Mouse (Mus musculus): ENCODE measurements around the gene Gm49321. TPM values are rescaled to one million over a fixed set of nuclear protein-coding genes. Genes with fewer than 3 reads are reported as not detected.

The Gm49321 gene
- polyA plus RNA-seq, 1 experiment from 2014 or later, result 5.5 TPM

DNA sequence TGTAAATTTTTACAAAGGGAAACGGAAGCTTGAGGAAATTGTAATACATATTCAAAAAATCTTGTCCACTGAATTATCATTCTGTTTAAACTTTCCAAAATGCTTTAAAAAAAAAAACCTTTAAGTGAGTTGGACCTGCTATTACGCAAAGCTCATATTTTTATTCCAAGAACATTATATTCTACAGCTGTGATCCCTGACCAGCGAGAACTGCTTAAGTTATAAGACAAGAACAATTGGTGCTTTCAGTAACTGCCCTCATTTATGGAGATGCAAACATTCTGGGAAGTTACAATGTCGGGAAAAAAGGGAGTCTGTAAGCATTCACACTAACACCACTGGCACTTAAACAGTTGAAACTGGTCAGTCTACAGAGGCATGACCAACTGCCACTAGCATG is 31.9 kb upstream of the Gm49321 start:
- H3K9me3 ChIP-seq (replicated peaks), result no peaks in the 10 kb centered on the region
- no peaks in the 10 kb centered on the region for H3K27me3 ChIP-seq
- H3K4me3 ChIP-seq (replicated peaks), result no peak overlapping the region
- no peak overlapping the region for H3K9ac ChIP-seq
- no peaks in the 10 kb centered on the region for H3K36me3 ChIP-seq
- H3K27ac ChIP-seq, result no peak overlapping the region
- H3K4me1 ChIP-seq (replicated peaks), result peaks cover 24% of the 10 kb centered on the region
- 67% methylated on average over 4 of the region's 4 CpGs for whole genome bisulfite sequencing (ENCODE audit: insufficient replicate concordance)
- H3K4me2 ChIP-seq, result no peak overlapping the region
- DNase-seq, result no peak
- no peak for ATAC-seq (ENCODE audit: low read depth)

DNA sequence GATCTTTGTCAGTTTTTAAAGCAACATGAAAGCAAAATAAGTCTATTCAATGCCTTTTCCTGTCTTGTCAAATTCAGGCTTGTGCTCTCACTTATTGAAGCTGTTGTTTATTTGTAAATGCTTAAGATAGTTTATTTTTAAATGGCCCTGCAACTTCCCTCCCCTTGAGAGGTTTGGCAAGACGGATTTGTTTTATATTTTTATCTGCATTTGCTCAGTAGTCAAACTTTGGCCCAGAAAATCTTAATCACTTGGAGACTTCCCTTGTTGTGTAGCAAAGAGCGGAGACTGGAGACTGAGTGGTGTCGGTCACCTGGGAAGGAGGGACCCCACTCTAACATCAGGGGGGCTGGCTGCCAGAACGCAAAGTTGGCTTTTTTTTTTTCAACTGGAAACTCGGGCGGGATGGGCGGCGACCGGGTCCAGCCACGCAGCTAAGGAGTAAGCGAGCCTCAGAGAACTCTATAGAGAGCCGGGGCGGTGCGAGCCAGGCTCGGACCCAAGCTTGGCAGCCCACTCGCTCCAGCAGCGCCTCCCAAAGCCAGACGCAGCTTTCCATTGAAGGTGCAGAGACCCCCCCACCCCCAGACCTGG is 30.3 kb upstream of the Gm49321 start:
- peaks cover 30% of the 10 kb centered on the region for H3K4me1 ChIP-seq (replicated peaks)
- H3K4me3 ChIP-seq (replicated peaks), result peak overlapping the region; percentile 94
- DNase-seq, result no peak
- ATAC-seq (ENCODE audit: low read depth), result peak; percentile 77
- peak overlapping the region; percentile 23 for H3K27ac ChIP-seq
- H3K4me2 ChIP-seq, result peak overlapping the region; percentile 87
- H3K36me3 ChIP-seq, result no peaks in the 10 kb centered on the region
- H3K27me3 ChIP-seq, result no peaks in the 10 kb centered on the region
- WGBS (ENCODE audit: insufficient replicate concordance), result 2% methylated on average over 18 of the region's 18 CpGs
- peak overlapping the region; percentile 57 for H3K9ac ChIP-seq
- no peaks in the 10 kb centered on the region for H3K9me3 ChIP-seq (replicated peaks)

DNA sequence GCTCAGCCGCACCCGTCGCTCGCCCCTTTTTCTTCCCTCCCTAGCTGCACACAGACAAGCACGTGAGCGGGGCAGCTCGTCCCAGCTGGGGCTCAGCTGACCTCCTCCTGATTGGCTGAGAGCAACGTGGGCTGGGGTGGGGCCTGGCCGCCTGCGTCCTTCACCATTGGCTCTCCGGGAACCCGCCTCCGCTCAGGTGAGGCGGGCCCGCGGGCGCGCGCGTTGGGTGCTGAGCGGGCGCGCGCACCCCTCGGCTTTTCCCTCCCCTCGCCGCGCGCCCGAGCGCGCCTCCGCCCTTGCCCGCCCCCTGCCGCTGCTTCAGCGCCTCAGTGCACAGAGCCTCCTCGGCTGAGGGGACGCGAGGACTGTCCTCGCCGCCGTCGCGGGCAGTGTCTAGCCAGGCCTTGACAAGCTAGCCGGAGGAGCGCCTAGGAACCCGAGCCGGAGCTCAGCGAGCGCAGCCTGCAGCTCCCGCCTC is 29.7 kb upstream of the Gm49321 start:
- Histone ChIP-seq H3K27me3 (no peaks in the 10 kb centered on the region), H3K4me2 (peak overlapping the region; percentile 87), H3K36me3 (no peaks in the 10 kb centered on the region), H3K9me3 (replicated peaks) (no peaks in the 10 kb centered on the region), H3K4me1 (replicated peaks) (peaks cover 30% of the 10 kb centered on the region), H3K27ac (peak overlapping the region; percentile 91), H3K9ac (peak overlapping the region; percentile 98), H3K4me3 (replicated peaks) (peak overlapping the region; percentile 94)
- DNase-seq (peak; percentile 94), ATAC-seq (ENCODE audit: low read depth) (peak; percentile 99)
- WGBS (ENCODE audit: insufficient replicate concordance), result under 1% methylated on average over 49 of the region's 51 CpGs

DNA sequence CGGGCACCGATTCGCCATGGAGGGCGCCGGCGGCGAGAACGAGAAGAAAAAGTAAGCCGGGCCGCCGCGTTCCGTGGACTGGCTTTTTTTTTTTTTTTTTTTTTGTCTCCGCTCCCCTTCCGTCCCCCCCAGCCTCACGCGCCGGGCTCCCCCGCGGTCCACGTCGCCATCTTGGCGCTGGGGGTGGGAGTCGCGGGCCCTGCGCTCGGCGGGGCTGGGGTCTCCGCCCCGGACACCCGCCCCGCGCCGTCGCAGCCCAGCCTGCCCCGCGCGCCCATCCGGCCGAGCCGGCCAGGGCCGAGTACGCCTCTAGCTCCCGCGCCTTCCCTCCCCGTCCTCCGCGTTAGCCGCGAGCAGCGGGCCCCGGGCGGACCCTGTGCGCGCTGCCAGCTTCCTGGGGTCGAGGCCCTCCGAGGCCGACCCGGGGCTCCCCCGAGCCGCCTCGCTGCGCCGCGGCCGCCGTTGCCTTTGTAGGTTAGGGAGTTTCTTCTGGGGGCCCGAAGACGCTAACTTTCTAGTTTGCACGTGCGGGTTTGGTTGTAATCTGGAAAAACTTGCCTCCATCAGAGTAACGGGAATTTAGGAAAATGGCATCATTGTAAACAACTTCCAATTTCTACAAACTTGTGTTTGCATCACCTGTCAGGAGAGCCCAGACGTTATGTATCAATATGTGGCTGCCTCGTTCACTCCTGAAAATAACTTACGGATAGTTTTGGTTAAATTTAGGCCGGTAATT is 29.0 kb upstream of the Gm49321 start:
- DNase-seq (peak; percentile 48), ATAC-seq (ENCODE audit: low read depth) (peak; percentile 33)
- Histone ChIP-seq H3K4me2 (peak overlapping the region; percentile 87), H3K9ac (peak overlapping the region; percentile 98), H3K36me3 (no peaks in the 10 kb centered on the region), H3K4me1 (replicated peaks) (peaks cover 30% of the 10 kb centered on the region), H3K4me3 (replicated peaks) (peak overlapping the region; percentile 94), H3K27me3 (no peaks in the 10 kb centered on the region), H3K27ac (peak overlapping the region; percentile 91), H3K9me3 (replicated peaks) (no peaks in the 10 kb centered on the region)
- WGBS (ENCODE audit: insufficient replicate concordance), result 2% methylated on average over 71 of the region's 76 CpGs

DNA sequence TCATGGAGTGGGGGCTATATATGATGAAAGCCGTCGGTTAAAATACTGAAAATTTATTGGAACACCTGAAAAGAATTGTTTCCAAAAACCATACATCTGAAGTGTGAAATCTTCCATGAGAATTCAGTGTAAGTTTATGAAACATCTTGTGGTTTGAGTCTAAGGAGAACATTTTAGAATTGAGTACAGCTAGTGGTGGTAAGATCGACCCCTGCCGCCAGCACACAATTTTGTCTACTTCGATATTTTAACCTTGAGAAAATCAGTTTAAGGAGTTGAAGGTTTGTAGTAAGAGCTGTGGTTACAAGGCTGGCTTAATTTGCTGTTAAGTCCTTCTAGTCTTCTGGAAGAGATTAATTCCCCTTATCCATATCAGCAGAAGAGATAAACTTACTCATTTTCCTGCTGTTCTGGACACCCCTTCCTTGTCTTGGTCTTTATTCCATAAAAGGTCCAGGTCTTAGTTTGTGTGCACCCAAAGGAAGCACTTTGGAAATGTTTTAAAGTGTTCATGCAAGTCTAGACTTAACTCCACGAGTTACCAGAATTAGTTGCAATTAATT is 28.4 kb upstream of the Gm49321 start:
- peak overlapping the region; percentile 94 for H3K4me3 ChIP-seq (replicated peaks)
- no peaks in the 10 kb centered on the region for H3K27me3 ChIP-seq
- H3K9ac ChIP-seq, result peak overlapping the region; percentile 98
- H3K9me3 ChIP-seq (replicated peaks), result no peaks in the 10 kb centered on the region
- WGBS (ENCODE audit: insufficient replicate concordance), result 6% methylated on average over 6 of the region's 6 CpGs
- H3K36me3 ChIP-seq, result no peaks in the 10 kb centered on the region
- no peak for DNase-seq
- ATAC-seq (ENCODE audit: low read depth), result no peak
- 0 out of 2 replicates have a peak overlapping the region, but pooled peaks have one; percentile 91 for H3K27ac ChIP-seq
- H3K4me2 ChIP-seq, result peak overlapping the region; percentile 87
- peaks cover 30% of the 10 kb centered on the region for H3K4me1 ChIP-seq (replicated peaks)

DNA sequence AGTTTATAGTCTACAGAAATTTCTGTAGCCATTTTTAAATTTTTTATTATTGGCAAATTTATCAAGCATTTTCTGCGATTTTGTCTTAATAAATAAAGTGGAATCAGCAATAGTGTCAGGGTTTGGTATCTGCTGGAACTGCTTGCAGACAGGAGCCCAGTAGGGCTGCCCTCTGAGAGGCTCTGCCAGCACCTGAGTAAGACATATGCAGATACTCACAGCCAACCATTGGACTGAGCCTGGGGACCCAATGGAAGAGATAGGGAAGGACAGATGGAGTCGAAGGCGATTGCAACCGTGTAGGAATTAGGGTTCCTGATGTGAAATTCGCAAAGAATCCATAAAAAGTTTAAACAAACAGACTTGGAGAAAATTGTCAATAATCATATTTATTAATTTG is 19.0 kb upstream of the Gm49321 start:
- no peaks in the 10 kb centered on the region for H3K4me1 ChIP-seq (replicated peaks)
- H3K4me3 ChIP-seq (replicated peaks), result no peak overlapping the region
- no peak for DNase-seq
- ATAC-seq (ENCODE audit: low read depth), result no peak
- H3K9me3 ChIP-seq (replicated peaks), result no peaks in the 10 kb centered on the region
- H3K27ac ChIP-seq, result no peak overlapping the region
- no peak overlapping the region for H3K4me2 ChIP-seq
- no peak overlapping the region for H3K9ac ChIP-seq
- H3K27me3 ChIP-seq, result no peaks in the 10 kb centered on the region
- 80% methylated on average over 5 of the region's 5 CpGs for WGBS (ENCODE audit: insufficient replicate concordance)
- H3K36me3 ChIP-seq, result no peaks in the 10 kb centered on the region

DNA sequence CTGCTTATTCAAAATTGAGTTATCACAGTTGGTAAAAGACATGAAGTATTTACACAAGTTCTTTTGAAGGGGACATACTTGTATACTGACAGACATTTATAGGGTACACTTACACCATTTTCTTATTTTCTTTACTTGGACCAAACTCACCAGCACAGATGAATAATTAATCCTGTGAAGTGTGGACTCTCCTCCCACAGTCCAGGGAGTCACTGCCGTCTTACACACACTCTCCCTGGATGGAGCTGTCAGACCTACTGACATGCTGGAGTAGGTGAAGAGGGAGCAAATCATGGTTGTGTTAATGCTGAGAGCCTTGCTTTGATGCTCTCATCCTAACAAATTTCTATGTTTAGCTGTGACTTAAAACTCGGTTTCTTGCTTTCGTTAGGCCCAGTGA is 7.2 kb upstream of the Gm49321 start:
- Histone ChIP-seq H3K27me3 (no peaks in the 10 kb centered on the region), H3K27ac (no peak overlapping the region), H3K4me3 (replicated peaks) (no peak overlapping the region), H3K4me2 (no peak overlapping the region), H3K36me3 (peaks cover 50% of the 10 kb centered on the region), H3K4me1 (replicated peaks) (no peaks in the 10 kb centered on the region), H3K9ac (no peak overlapping the region), H3K9me3 (replicated peaks) (no peaks in the 10 kb centered on the region)
- DNase-seq (no peak), ATAC-seq (ENCODE audit: low read depth) (no peak)
- 79% methylated on average over 3 of the region's 3 CpGs for WGBS (ENCODE audit: insufficient replicate concordance)

DNA sequence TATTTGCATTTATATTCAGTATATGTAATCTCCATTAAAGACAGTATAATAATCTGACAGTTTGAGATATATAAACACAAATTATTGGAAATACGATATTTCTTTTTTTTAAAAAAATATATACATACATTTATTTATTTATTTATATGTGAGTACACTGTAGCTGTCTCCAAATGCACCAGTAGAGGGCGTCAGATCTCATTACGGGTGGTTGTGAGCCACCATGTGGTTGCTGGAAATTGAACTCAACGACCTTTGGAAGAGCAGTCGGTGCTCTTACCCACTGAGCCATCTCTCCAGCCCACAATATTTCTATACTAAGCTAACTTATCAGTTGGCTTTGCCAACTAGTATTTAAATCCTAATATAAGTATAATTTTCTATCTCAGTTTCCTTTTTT is 6.2 kb upstream of the Gm49321 start:
- Histone ChIP-seq H3K36me3 (peaks cover 54% of the 10 kb centered on the region), H3K27ac (no peak overlapping the region), H3K4me1 (replicated peaks) (no peaks in the 10 kb centered on the region), H3K9ac (no peak overlapping the region), H3K4me2 (no peak overlapping the region), H3K27me3 (no peaks in the 10 kb centered on the region), H3K9me3 (replicated peaks) (no peaks in the 10 kb centered on the region), H3K4me3 (replicated peaks) (no peak overlapping the region)
- ATAC-seq (ENCODE audit: low read depth) (no peak), DNase-seq (no peak)
- WGBS (ENCODE audit: insufficient replicate concordance), result 34% methylated on average over 5 of the region's 5 CpGs

DNA sequence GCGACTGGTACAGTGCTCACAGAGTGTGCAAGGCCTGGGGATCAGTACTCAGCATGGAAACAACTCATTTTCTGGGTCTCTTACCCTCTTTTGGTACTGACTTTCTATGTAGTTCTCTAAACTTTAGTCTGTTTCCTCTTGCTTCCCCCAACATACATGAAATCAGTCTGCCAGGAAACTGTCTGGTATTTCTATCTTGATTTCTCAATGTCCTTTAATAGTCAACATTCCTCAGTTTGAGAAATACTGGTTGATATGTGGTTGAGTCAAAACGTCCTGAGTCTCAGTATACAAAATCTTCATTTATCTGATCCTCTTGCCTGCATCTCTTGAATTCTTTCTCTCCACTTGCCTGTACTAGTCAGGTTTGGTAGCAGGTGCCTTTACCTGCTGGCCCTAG is 2.9 kb upstream of the Gm49321 start:
- Histone ChIP-seq H3K27ac (no peak overlapping the region), H3K4me3 (replicated peaks) (no peak overlapping the region), H3K4me1 (replicated peaks) (no peaks in the 10 kb centered on the region), H3K36me3 (peaks cover 59% of the 10 kb centered on the region), H3K4me2 (no peak overlapping the region), H3K9ac (no peak overlapping the region), H3K9me3 (replicated peaks) (no peaks in the 10 kb centered on the region), H3K27me3 (no peaks in the 10 kb centered on the region)
- DNase-seq, result no peak
- WGBS (ENCODE audit: insufficient replicate concordance), result 67% methylated on average over 2 of the region's 2 CpGs
- no peak for ATAC-seq (ENCODE audit: low read depth)

DNA sequence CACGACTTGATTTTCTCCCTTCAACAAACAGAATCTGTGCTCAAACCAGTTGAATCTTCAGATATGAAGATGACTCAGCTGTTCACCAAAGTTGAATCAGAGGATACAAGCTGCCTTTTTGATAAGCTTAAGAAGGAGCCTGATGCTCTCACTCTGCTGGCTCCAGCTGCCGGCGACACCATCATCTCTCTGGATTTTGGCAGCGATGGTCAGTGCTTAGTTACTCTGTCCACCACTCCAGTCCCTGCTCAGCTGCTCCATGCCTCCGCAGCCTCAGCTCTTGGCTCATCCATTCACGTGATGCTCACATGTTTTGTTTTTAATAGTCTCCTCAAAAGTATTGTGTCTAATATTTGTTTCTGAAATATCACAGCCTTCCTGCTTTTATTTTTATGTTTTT is 2.1 kb downstream of the Gm49321 start:
- H3K36me3 ChIP-seq, result peaks cover 54% of the 10 kb centered on the region
- no peak overlapping the region for H3K4me2 ChIP-seq
- no peaks in the 10 kb centered on the region for H3K4me1 ChIP-seq (replicated peaks)
- H3K27me3 ChIP-seq, result no peaks in the 10 kb centered on the region
- no peak for DNase-seq
- H3K9me3 ChIP-seq (replicated peaks), result no peaks in the 10 kb centered on the region
- no peak overlapping the region for H3K27ac ChIP-seq
- no peak for ATAC-seq (ENCODE audit: low read depth)
- no peak overlapping the region for H3K4me3 ChIP-seq (replicated peaks)
- WGBS (ENCODE audit: insufficient replicate concordance), result 78% methylated on average over 6 of the region's 6 CpGs
- H3K9ac ChIP-seq, result no peak overlapping the region

DNA sequence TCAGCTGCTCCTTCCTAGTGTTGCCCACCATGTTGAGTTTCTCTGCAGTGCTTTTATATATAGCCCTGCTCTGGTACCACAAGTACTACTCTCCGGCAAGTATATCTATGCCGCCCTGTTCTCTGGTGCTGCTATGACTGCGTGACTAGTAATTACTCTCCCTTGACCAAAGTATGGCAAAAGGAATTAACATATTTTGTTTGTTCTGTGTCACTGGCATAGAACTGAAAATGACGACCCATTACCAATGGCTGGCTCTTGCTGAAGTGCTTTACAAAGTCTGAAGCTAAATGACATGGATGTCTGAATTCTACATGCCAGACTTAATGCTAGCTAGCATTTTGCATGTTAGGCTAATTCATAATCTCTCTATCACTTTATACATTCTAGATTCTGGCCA is 11.0 kb downstream of the Gm49321 start:
- DNase-seq (no peak), ATAC-seq (ENCODE audit: low read depth) (no peak)
- Histone ChIP-seq H3K27me3 (no peaks in the 10 kb centered on the region), H3K4me3 (replicated peaks) (no peak overlapping the region), H3K36me3 (peaks cover 16% of the 10 kb centered on the region), H3K27ac (no peak overlapping the region), H3K9me3 (replicated peaks) (no peaks in the 10 kb centered on the region), H3K9ac (no peak overlapping the region), H3K4me2 (no peak overlapping the region), H3K4me1 (replicated peaks) (peaks cover 21% of the 10 kb centered on the region)
- WGBS (ENCODE audit: insufficient replicate concordance), result 83% methylated on average over 4 of the region's 4 CpGs

Measured in liver, embryonic 13.5 days (tissue).